Mouse (Mus musculus) layer of hippocampus, adult 9-10 months (tissue): Measurements from ENCODE around the gene Mtap.

Source experiments
- DNase-seq: peaks from one replicate; pipeline ENCODE4 v3.0.0; 2022; ENCODE audit warnings: low spot score

Mtap gene

GRCm38 (mm10) chr4:89212178-89212577, 75.3 kb downstream of the Mtap start:
- no peak for DNase-seq
